Comparison of ENCODE assay signal across 8 mouse cellular contexts in the genomic region with DNA sequence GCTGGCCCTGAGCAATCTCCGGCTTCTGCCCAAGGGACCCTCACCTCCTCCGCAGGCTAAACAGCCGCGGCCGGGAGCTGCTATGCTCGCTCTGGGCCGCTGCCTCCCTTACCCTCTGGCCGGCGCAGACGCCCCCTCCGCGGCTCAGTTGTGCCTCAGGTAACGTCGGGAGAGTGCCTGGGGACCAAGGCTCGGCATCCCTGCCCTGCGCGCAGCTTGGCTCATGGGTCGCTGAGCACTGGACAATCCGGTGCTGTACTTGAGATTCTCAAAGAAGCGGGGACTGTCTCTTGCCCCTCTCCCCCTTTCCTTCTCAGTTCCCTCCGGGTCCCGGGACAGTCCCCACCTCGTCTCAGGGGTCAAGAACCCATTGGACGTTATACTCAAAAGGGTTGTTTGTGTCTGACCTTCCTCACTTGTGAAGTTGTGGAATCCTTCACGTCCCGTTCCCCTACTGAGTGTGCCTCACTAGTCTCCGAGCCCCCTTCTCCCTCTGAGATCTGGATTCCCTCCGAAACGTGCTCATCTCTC. TPM values are rescaled to one million over a fixed set of nuclear protein-coding genes. Genes with fewer than 3 reads are reported as not detected.
DNase-seq lines count a peak whose midpoint lies in the region; ATAC-seq and TF ChIP-seq lines count a peak whose summit lies in the region.

No protein-coding gene starts in this region.

- CTCF ChIA-PET in Patski (lab: Charles Lee), result interaction anchor here (0.6 to 4.9 kb wide), 3 partner anchors 61 to 70 kb away, joined by 3 to 65 read pairs (median 4); no protein-coding TSS in a partner anchor

- peak overlapping the region; percentile 97 for H3K4me2 ChIP-seq in heart, embryonic 16.5 days (ENCODE audit: low read depth, low read length)

- H3K4me1 ChIP-seq in heart, embryonic 16.5 days (ENCODE audit: control insufficient read depth, insufficient read depth, low read length), result peaks cover 13% of the 10 kb centered on the region
- H3K4me1 ChIP-seq in midbrain, embryonic 10.5 days, result peaks cover 19% of the 10 kb centered on the region

- TF ChIP-seq CTCF in Patski (IDR thresholded peaks at IDR 0.05), result no peak

- no peaks in the 10 kb centered on the region for H3K27me3 ChIP-seq in heart, embryonic 16.5 days (ENCODE audit: control insufficient read depth, insufficient read depth, low read length)
- H3K27me3 ChIP-seq in Patski, result no peaks in the 10 kb centered on the region
- H3K27me3 ChIP-seq in midbrain, embryonic 10.5 days (ENCODE audit: low read depth, poor library complexity, severe bottlenecking), result peaks cover 17% of the 10 kb centered on the region

- DNase-seq in heart, postnatal 25 days (ENCODE audit: low spot score), result no peak
- no peak for DNase-seq in Patski (ENCODE audit: low read depth, low spot score)
- DNase-seq in midbrain, embryonic 10.5 days (ENCODE audit: low spot score), result no peak
- no peak for DNase-seq in left cerebral cortex, adult 9 months (ENCODE audit: low spot score in 2 of 2)
- DNase-seq in spleen, postnatal 4 days (ENCODE audit: low spot score in 2 of 2), result no peak
- no peak for DNase-seq in kidney, adult 9 months

- POLR2A ChIA-PET in Patski (lab: Charles Lee), result interaction anchor here (1.3 kb wide), 1 partner anchor 67 kb away, joined by 3 read pairs; no protein-coding TSS in a partner anchor

- no peaks in the 10 kb centered on the region for H3K9me3 ChIP-seq in heart, embryonic 16.5 days (replicated peaks; ENCODE audit: control insufficient read depth, low read length)
- no peaks in the 10 kb centered on the region for H3K9me3 ChIP-seq in midbrain, embryonic 10.5 days (replicated peaks)

- intact Hi-C loops in heart, postnatal 25 days (cut with DNase I), result no loop called here

- peak overlapping the region; percentile 91 for H3K27ac ChIP-seq in heart, embryonic 16.5 days (ENCODE audit: low read length)
- peak overlapping the region; percentile 88 for H3K27ac ChIP-seq in midbrain, embryonic 10.5 days (replicated peaks)

- in situ Hi-C loops in Patski (cut with MboI; ENCODE audit: low pct_unique_long_range_greater_than_20kb), result loop anchor here (10.0 kb wide), 1 partner anchor 404 kb away; a partner anchor contains a TSS

- under 1% methylated on average over 29 of the region's 29 CpGs for WGBS in heart, embryonic 16.5 days
- WGBS in midbrain, embryonic 10.5 days, result under 1% methylated on average over 29 of the region's 29 CpGs

- peak overlapping the region; percentile 99 for H3K4me3 ChIP-seq in heart, embryonic 16.5 days (ENCODE audit: low read length)
- H3K4me3 ChIP-seq in midbrain, embryonic 10.5 days, result peak overlapping the region; percentile 79

- H3K36me3 ChIP-seq in heart, embryonic 16.5 days (ENCODE audit: control insufficient read depth, insufficient read depth), result no peaks in the 10 kb centered on the region
- peaks cover 4% of the 10 kb centered on the region for H3K36me3 ChIP-seq in midbrain, embryonic 10.5 days

- H3K9ac ChIP-seq in heart, embryonic 16.5 days (ENCODE audit: low read length), result peak overlapping the region; percentile 94

- no peak; the same call in 1 of the 2 replicates for ATAC-seq in heart, embryonic 16.5 days (replicated peaks; ENCODE audit: extremely low read depth, insufficient read depth, low FRiP score)
- ATAC-seq in Patski, result peak; percentile 1
- peak; percentile 8 to 11; a peak in 1 of 4 replicates for ATAC-seq in hematopoietic stem cell, adult 5-6 weeks (replicated peaks in 1 of 2; ENCODE audit: insufficient read depth in 1 of 2, low FRiP score in 2 of 2, low TSS enrichment in 1 of 2, low read depth in 1 of 2, poor library complexity in 2 of 2, severe bottlenecking in 2 of 2)

RNA-seq across cellular contexts. Expression of a gene that starts 0.4 kb away (rescaled TPM):
- polyA plus RNA-seq in heart, embryonic 16.5 days (2015; fragmentation: Nextera tagmentation; extraction: Ambion mirVana), result 3.3 and 3.6 TPM in 2 replicates
- 1 to 10 TPM; 2.3 to 2.5 TPM for total RNA-seq in heart, postnatal 25 days (2021)
- 3.6 TPM for polyA plus RNA-seq in Patski (2021)
- 6.1 and 6.9 TPM in 2 replicates for total RNA-seq in hematopoietic stem cell, adult 5-6 weeks (2017)
- polyA plus RNA-seq in midbrain, embryonic 10.5 days (2016; fragmentation: Nextera tagmentation; extraction: Ambion mirVana), result 6.6 and 6.7 TPM in 2 replicates

RNA-seq across cellular contexts. Expression of a gene that starts 12.9 kb away (rescaled TPM):
- polyA plus RNA-seq in heart, embryonic 16.5 days (2015; fragmentation: Nextera tagmentation; extraction: Ambion mirVana), result 14.8 and 16.0 TPM in 2 replicates
- total RNA-seq in heart, postnatal 25 days (2021), result 1 to 10 TPM; 5.5 to 5.6 TPM
- polyA plus RNA-seq in Patski (2021), result 30.5 TPM
- total RNA-seq in hematopoietic stem cell, adult 5-6 weeks (2017), result 19.8 and 27.4 TPM in 2 replicates
- polyA plus RNA-seq in midbrain, embryonic 10.5 days (2016; fragmentation: Nextera tagmentation; extraction: Ambion mirVana), result 34.8 TPM in 2 replicates

RNA-seq across cellular contexts. Expression of a gene that starts 13.0 kb away (rescaled TPM):
- polyA plus RNA-seq in heart, embryonic 16.5 days (2015; fragmentation: Nextera tagmentation; extraction: Ambion mirVana), result 39.8 and 45.0 TPM in 2 replicates
- 10 to 100 TPM; 57.6 TPM for total RNA-seq in heart, postnatal 25 days (2021)
- polyA plus RNA-seq in Patski (2021), result 12.4 TPM
- 17.8 and 26.2 TPM in 2 replicates for total RNA-seq in hematopoietic stem cell, adult 5-6 weeks (2017)
- polyA plus RNA-seq in midbrain, embryonic 10.5 days (2016; fragmentation: Nextera tagmentation; extraction: Ambion mirVana), result 42.0 and 47.1 TPM in 2 replicates

RNA-seq across cellular contexts. Expression of a gene that starts 35.8 kb away (rescaled TPM):
- 934 and 942 TPM in 2 replicates for polyA plus RNA-seq in heart, embryonic 16.5 days (2015; fragmentation: Nextera tagmentation; extraction: Ambion mirVana)
- total RNA-seq in heart, postnatal 25 days (2021), result 100 to 1,000 TPM; 429 to 473 TPM
- polyA plus RNA-seq in Patski (2021), result 538 TPM
- total RNA-seq in hematopoietic stem cell, adult 5-6 weeks (2017), result 221 and 249 TPM in 2 replicates
- polyA plus RNA-seq in midbrain, embryonic 10.5 days (2016; fragmentation: Nextera tagmentation; extraction: Ambion mirVana), result 1,189 and 1,392 TPM in 2 replicates
